Mouse (Mus musculus) heart, adult 2 months (tissue): ENCODE data around the gene Hvcn1.

Experiments
- CTCF ChIP-seq: fragments of 200-600 bp; IDR thresholded peaks from 2 replicates; pipeline ENCODE4 v1.8.1; 2022; ENCODE audit warnings: antibody characterized with exemption, mild to moderate bottlenecking, moderate library complexity
- POLR2A ChIP-seq: fragments of 200-500 bp; IDR thresholded peaks from 2 replicates; pipeline ENCODE4 v1.6.1; 2011; ENCODE audit warnings: mild to moderate bottlenecking, low read depth, low read length, control low read depth; ENCODE audit not compliant: insufficient read depth

DNA sequence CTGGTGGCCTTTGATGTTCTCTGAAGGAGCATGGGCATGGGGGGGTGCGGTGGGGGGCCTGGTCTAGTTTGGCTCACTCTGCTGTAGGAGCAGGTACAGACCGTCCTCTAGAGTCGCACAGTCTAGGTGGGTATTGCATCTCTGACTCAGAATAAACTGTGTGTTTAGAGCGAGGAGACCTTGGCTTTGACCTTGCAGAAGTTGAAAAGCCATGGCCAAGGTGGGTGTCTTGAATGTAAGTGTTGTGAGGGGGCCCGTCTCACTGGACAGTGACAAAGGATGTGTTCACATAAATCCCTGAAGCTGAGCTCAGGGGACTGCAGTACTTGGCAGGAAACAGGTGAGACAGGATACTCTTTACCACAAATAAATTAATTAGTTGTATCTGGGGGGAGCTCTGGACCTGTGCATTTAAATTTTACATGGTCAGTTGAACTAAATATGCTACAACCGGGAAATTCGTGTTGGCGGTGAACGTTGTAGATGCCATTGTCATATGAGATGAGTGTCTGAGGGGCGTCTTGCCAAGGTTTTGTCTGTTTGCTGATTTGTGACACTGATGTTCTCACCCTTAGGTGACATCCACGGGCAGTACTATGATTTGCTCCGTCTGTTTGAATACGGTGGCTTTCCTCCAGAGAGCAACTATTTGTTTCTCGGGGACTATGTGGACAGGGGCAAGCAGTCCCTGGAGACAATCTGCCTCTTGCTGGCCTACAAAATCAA lies 38.1 kb upstream of the Hvcn1 start:
- TF ChIP-seq CTCF, result no peak
- no peak for TF ChIP-seq POLR2A
